In the genomic region with DNA sequence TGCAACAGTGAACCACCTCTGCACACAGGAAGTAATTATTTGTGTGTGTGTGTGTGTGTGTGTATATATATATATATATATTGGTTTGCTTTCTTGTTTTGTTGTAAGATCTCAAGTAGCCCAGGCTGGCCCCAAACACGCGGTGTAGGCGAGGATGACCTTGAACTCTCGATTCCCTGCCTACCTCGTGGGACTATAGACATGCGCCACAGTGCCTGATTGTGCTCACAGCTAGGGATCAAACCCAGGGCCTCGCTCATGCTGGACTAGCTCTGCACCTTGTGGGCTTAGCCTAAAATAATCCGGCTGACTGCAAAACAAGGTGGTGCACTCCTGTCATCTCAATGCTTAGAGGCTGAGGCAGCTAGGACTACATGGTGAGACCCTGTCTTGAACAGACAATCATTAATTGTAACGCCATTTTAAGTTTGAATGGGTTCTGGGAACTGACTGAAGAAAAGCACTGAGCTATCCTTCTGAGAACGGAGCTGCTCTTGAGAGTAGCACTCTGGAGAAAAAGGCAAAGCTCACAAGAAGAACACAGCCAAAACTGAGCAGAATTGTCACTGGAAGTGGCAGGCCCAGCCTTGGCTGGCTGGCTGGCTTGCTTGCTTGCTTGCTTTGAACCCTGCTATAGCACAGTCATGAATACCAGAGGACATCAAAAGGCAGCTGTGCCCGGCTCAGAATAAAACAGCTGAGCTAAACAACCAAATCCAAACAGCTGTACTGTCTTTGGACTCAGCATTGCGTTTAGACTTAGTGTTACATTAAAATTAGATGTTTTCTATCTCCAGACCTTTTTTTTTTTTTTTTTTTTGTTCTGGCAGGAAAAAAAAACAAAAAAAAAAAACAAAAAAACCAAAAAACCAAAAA, we compare ENCODE assay signal across 35 mouse cellular contexts. TPM values are rescaled to one million over a fixed set of nuclear protein-coding genes. Genes with fewer than 3 reads are reported as not detected.
A peak's percentile ranks its signal among the peaks of the same experiment; 100 is the strongest.
DNase-seq lines count a peak whose midpoint lies in the region; ATAC-seq and TF ChIP-seq lines count a peak whose summit lies in the region.
"Had no signal": no experiment of that assay in that cellular context is flagged by ENCODE, and none has a peak within 500 bp of the region (broad histone marks: within the 10 kb centered on the region; RNA-seq: fewer than 3 reads in every experiment).

No protein-coding gene starts in this region.

- no peaks in the 10 kb centered on the region for H3K9me3 ChIP-seq in lung, embryonic 14.5 days (ENCODE audit: low read depth, low read length)
- H3K9me3 ChIP-seq in stomach, embryonic 14.5 days (ENCODE audit: control insufficient read depth, low read depth, low read length), result no peaks in the 10 kb centered on the region
- H3K9me3 ChIP-seq in stomach, postnatal 0 days (ENCODE audit: control insufficient read depth, low read length), result no peaks in the 10 kb centered on the region
- H3K9me3 ChIP-seq: embryonic facial prominence, embryonic 12.5 days; forebrain, embryonic 10.5 days; forebrain, embryonic 15.5 days; heart, embryonic 10.5 days; heart, embryonic 15.5 days; hindbrain, embryonic 12.5 days; intestine, embryonic 15.5 days; liver, embryonic 15.5 days; midbrain, embryonic 10.5 days; neural tube, embryonic 13.5 days had no signal

- H3K27me3 ChIP-seq in lung, embryonic 14.5 days (ENCODE audit: insufficient read depth, low read length), result no peaks in the 10 kb centered on the region
- H3K27me3 ChIP-seq in stomach, embryonic 14.5 days (ENCODE audit: control insufficient read depth, insufficient read depth, low read length), result no peaks in the 10 kb centered on the region
- H3K27me3 ChIP-seq in stomach, postnatal 0 days (ENCODE audit: control insufficient read depth, insufficient read depth, low read length), result no peaks in the 10 kb centered on the region
- H3K27me3 ChIP-seq: embryonic facial prominence, embryonic 12.5 days; forebrain, embryonic 15.5 days; heart, embryonic 15.5 days; hindbrain, embryonic 12.5 days; intestine, embryonic 15.5 days; liver, embryonic 15.5 days; neural tube, embryonic 13.5 days had no signal

- no peak overlapping the region for H3K27ac ChIP-seq in lung, embryonic 14.5 days (ENCODE audit: low read depth)
- no peak overlapping the region for H3K27ac ChIP-seq in stomach, embryonic 14.5 days (ENCODE audit: low read length)
- H3K27ac ChIP-seq in stomach, postnatal 0 days (replicated peaks), result no peak overlapping the region
- H3K27ac ChIP-seq: embryonic facial prominence, embryonic 12.5 days; forebrain, embryonic 10.5 days; forebrain, embryonic 15.5 days; heart, embryonic 10.5 days; heart, embryonic 15.5 days; hindbrain, embryonic 12.5 days; hindbrain, postnatal 0 days; intestine, embryonic 15.5 days; kidney, postnatal 0 days; liver, embryonic 15.5 days; midbrain, embryonic 10.5 days; neural tube, embryonic 13.5 days had no signal

- H3K4me3 ChIP-seq in lung, embryonic 14.5 days (ENCODE audit: low read depth, low read length), result no peak overlapping the region
- no peak overlapping the region for H3K4me3 ChIP-seq in stomach, embryonic 14.5 days (ENCODE audit: low read depth, low read length)
- H3K4me3 ChIP-seq in stomach, postnatal 0 days (ENCODE audit: low read depth, low read length), result no peak overlapping the region
- H3K4me3 ChIP-seq: embryonic facial prominence, embryonic 12.5 days; forebrain, embryonic 10.5 days; forebrain, embryonic 15.5 days; heart, embryonic 10.5 days; heart, embryonic 15.5 days; hindbrain, embryonic 12.5 days; intestine, embryonic 15.5 days; liver, embryonic 15.5 days; midbrain, embryonic 10.5 days; neural tube, embryonic 13.5 days had no signal

- H3K9ac ChIP-seq in lung, embryonic 14.5 days, result no peak overlapping the region
- no peak overlapping the region for H3K9ac ChIP-seq in stomach, embryonic 14.5 days (replicated peaks; ENCODE audit: low read depth, low read length)
- no peak overlapping the region for H3K9ac ChIP-seq in stomach, postnatal 0 days (ENCODE audit: low read length)
- H3K9ac ChIP-seq: embryonic facial prominence, embryonic 12.5 days; forebrain, embryonic 15.5 days; heart, embryonic 15.5 days; hindbrain, embryonic 12.5 days; intestine, embryonic 15.5 days; liver, embryonic 15.5 days; neural tube, embryonic 13.5 days had no signal

- ATAC-seq in lung, embryonic 14.5 days (ENCODE audit: insufficient read depth), result peak; percentile 41; the same call in 1 of the 2 replicates
- ATAC-seq in stomach, embryonic 14.5 days (ENCODE audit: insufficient number of reproducible peaks, insufficient read depth, low FRiP score, low read depth), result 0 out of 2 replicates have a peak, but pooled peaks have one; percentile 30
- no peak for ATAC-seq in stomach, postnatal 0 days (ENCODE audit: low FRiP score, low TSS enrichment)
- ATAC-seq: activated CD4-positive, CD25-positive, alpha-beta regulatory T cell, adult 4 months; forebrain, embryonic 15.5 days; hindbrain, postnatal 0 days; intestine, embryonic 15.5 days had no signal

- no peak for TF ChIP-seq EP300 in stomach, postnatal 0 days (optimal IDR thresholded peaks at IDR 0.05)

- H3K4me2 ChIP-seq in lung, embryonic 14.5 days, result no peak overlapping the region
- no peak overlapping the region for H3K4me2 ChIP-seq in stomach, embryonic 14.5 days (replicated peaks; ENCODE audit: low read depth, low read length)
- H3K4me2 ChIP-seq in stomach, postnatal 0 days (replicated peaks; ENCODE audit: low read depth), result no peak overlapping the region
- H3K4me2 ChIP-seq: embryonic facial prominence, embryonic 12.5 days; forebrain, embryonic 15.5 days; heart, embryonic 15.5 days; hindbrain, embryonic 12.5 days; intestine, embryonic 15.5 days; liver, embryonic 15.5 days; neural tube, embryonic 13.5 days had no signal

- WGBS in lung, embryonic 14.5 days, result 82% methylated on average over 12 of the region's 12 CpGs
- 83% methylated on average over 12 of the region's 12 CpGs for WGBS in stomach, embryonic 14.5 days
- WGBS in stomach, postnatal 0 days, result 80% methylated on average over 12 of the region's 12 CpGs

- TF ChIP-seq CTCF in lung, embryonic 14.5 days (IDR thresholded peaks at IDR 0.05; ENCODE audit: low read depth), result no peak
- no peak for TF ChIP-seq CTCF in stomach, postnatal 0 days (IDR thresholded peaks at IDR 0.05; ENCODE audit: low read depth)

- H3K4me1 ChIP-seq in lung, embryonic 14.5 days (ENCODE audit: insufficient read depth), result no peaks in the 10 kb centered on the region
- H3K4me1 ChIP-seq in stomach, embryonic 14.5 days (ENCODE audit: control insufficient read depth, insufficient read depth, low read length), result no peaks in the 10 kb centered on the region
- H3K4me1 ChIP-seq in stomach, postnatal 0 days (replicated peaks; ENCODE audit: control insufficient read depth, insufficient read depth), result no peaks in the 10 kb centered on the region
- H3K4me1 ChIP-seq: embryonic facial prominence, embryonic 12.5 days; forebrain, embryonic 10.5 days; forebrain, embryonic 15.5 days; heart, embryonic 15.5 days; hindbrain, embryonic 12.5 days; intestine, embryonic 15.5 days; liver, embryonic 15.5 days; midbrain, embryonic 10.5 days; neural tube, embryonic 13.5 days had no signal

- DNase-seq in lung, embryonic 14.5 days, result peak; percentile 35
- no peak for DNase-seq in lung, adult 18-20 months
- DNase-seq in stomach, postnatal 0 days (ENCODE audit: low spot score), result no peak
- peak; percentile 74 for DNase-seq in ZHBTc4 (ENCODE audit: low read depth, low spot score)
- no peak for DNase-seq in adrenal gland, adult 18-20 months (ENCODE audit: low spot score in 2 of 2)
- DNase-seq in kidney, postnatal 25 days, result no peak
- DNase-seq: adrenal gland, adult 8-10 months; B cell, adult 2 months; cerebellum, adult 11 months; cerebellum, adult 9-10 months; cerebellum, postnatal 36 days; gastrocnemius, postnatal 10 days; heart, adult 11 months; heart, postnatal 36 days; kidney, adult 8-10 months; layer of hippocampus, postnatal 36 days; left cerebral cortex, postnatal 4 days; lung, postnatal 14 days; right cerebral cortex, postnatal 14 days; thymus, adult 18-20 months; thymus, postnatal 25 days had no signal

- H3K36me3 ChIP-seq in lung, embryonic 14.5 days (ENCODE audit: insufficient read depth), result no peaks in the 10 kb centered on the region
- H3K36me3 ChIP-seq in stomach, embryonic 14.5 days (ENCODE audit: control insufficient read depth, insufficient read depth, low read length), result no peaks in the 10 kb centered on the region
- H3K36me3 ChIP-seq in stomach, postnatal 0 days (ENCODE audit: control insufficient read depth, insufficient read depth, low read length), result no peaks in the 10 kb centered on the region
- H3K36me3 ChIP-seq: embryonic facial prominence, embryonic 12.5 days; forebrain, embryonic 10.5 days; forebrain, embryonic 15.5 days; heart, embryonic 10.5 days; heart, embryonic 15.5 days; hindbrain, embryonic 12.5 days; intestine, embryonic 15.5 days; liver, embryonic 15.5 days; midbrain, embryonic 10.5 days; neural tube, embryonic 13.5 days had no signal

RNA-seq across cellular contexts. Expression of gene Klf5, which starts 27.3 kb away (rescaled TPM):
- 15.7 and 16.3 TPM in 2 replicates for polyA plus RNA-seq in lung, embryonic 14.5 days (2014; fragmentation: Nextera tagmentation; extraction: Ambion mirVana)
- polyA plus RNA-seq in stomach, embryonic 14.5 days (2014; fragmentation: Nextera tagmentation; extraction: Ambion mirVana), result 97.2 and 109 TPM in 2 replicates
- polyA plus RNA-seq in stomach, postnatal 0 days (2015; fragmentation: Nextera tagmentation; extraction: Ambion mirVana), result 101 and 112 TPM in 2 replicates
- total RNA-seq in adrenal gland, adult 18-20 months (2021), result 1 to 10 TPM; 5.3 to 8.0 TPM
- polyA plus RNA-seq: activated CD4-positive, CD25-positive, alpha-beta regulatory T cell, adult 4 months had no signal

Comparison
In these comparisons a context has a peak if more than half of its experiments do, and no peak if none do; other contexts are left out.
1. DNase-seq: peak in lung, embryonic 14.5 days (single experiment) and ZHBTc4 (single experiment); none in lung, adult 18-20 months (0 of 2), stomach, postnatal 0 days (single experiment), adrenal gland, adult 18-20 months (0 of 2) and kidney, postnatal 25 days (0 of 2).